In genomic region chr13:67686971-67687370, GRCm38 (mm10) we compare ENCODE assay signal across 10 mouse cellular contexts. TPM values are rescaled to one million over a fixed set of nuclear protein-coding genes. Genes with fewer than 3 reads are reported as not detected.
DNase-seq lines count a peak whose midpoint lies in the region; ATAC-seq and TF ChIP-seq lines count a peak whose summit lies in the region.
"Had no signal": no experiment of that assay in that cellular context is flagged by ENCODE, and none has a peak within 500 bp of the region (broad histone marks: within the 10 kb centered on the region; RNA-seq: fewer than 3 reads in every experiment).

TSS of gene Zfp738 (minus strand) at chr13:67687071.

- intact Hi-C loops in left cerebral cortex, adult 2 months (cut with DNase I), result loop anchor here (10.0 kb wide), 1 partner anchor 232 kb away; the partner anchor contains the start of gene Zfp874a

- no peak for TF ChIP-seq CTCF in left cerebral cortex, adult 2 months (IDR thresholded peaks at IDR 0.05)

- H3K9ac ChIP-seq in embryonic facial prominence, embryonic 15.5 days, result no peak within 1 kb of the TSS
- H3K9ac ChIP-seq in neural tube, embryonic 12.5 days, result no peak within 1 kb of the TSS
- H3K9ac ChIP-seq: liver, embryonic 13.5 days had no signal

- no peaks in the 10 kb centered on the region for H3K27me3 ChIP-seq in embryonic facial prominence, embryonic 15.5 days
- H3K27me3 ChIP-seq in neural tube, embryonic 12.5 days (replicated peaks), result no peaks in the 10 kb centered on the region
- H3K27me3 ChIP-seq: liver, embryonic 13.5 days had no signal

- no peaks in the 10 kb centered on the region for H3K9me3 ChIP-seq in embryonic facial prominence, embryonic 15.5 days (replicated peaks)
- H3K9me3 ChIP-seq in neural tube, embryonic 12.5 days, result no peaks in the 10 kb centered on the region
- H3K9me3 ChIP-seq: liver, embryonic 13.5 days had no signal

- H3K4me1 ChIP-seq in embryonic facial prominence, embryonic 15.5 days, result no peaks in the 10 kb centered on the region
- peaks cover 3% of the 10 kb centered on the region; the same call in 1 of the 2 replicates for H3K4me1 ChIP-seq in neural tube, embryonic 12.5 days

- no peak within 1 kb of the TSS for H3K27ac ChIP-seq in left cerebral cortex, adult 2 months
- no peak within 1 kb of the TSS for H3K27ac ChIP-seq in embryonic facial prominence, embryonic 15.5 days (replicated peaks)
- H3K27ac ChIP-seq in neural tube, embryonic 12.5 days, result no peak within 1 kb of the TSS
- H3K27ac ChIP-seq: liver, embryonic 13.5 days had no signal

- H3K36me3 ChIP-seq in embryonic facial prominence, embryonic 15.5 days, result no peaks in the 10 kb centered on the region
- H3K36me3 ChIP-seq in neural tube, embryonic 12.5 days, result no peaks in the 10 kb centered on the region
- H3K36me3 ChIP-seq: liver, embryonic 13.5 days had no signal

- no peak within 1 kb of the TSS for H3K4me3 ChIP-seq in left cerebral cortex, adult 2 months
- no peak within 1 kb of the TSS for H3K4me3 ChIP-seq in embryonic facial prominence, embryonic 15.5 days (replicated peaks)
- H3K4me3 ChIP-seq in neural tube, embryonic 12.5 days, result no peak within 1 kb of the TSS
- H3K4me3 ChIP-seq: liver, embryonic 13.5 days had no signal

- no peak for ATAC-seq in embryonic facial prominence, embryonic 15.5 days (ENCODE audit: insufficient number of reproducible peaks, low FRiP score, low TSS enrichment, low read depth)
- ATAC-seq in neural tube, embryonic 12.5 days (ENCODE audit: low FRiP score, low read depth), result no peak

- WGBS in embryonic facial prominence, embryonic 15.5 days, result 81% methylated on average over 4 of the region's 4 CpGs
- 84% methylated on average over 4 of the region's 4 CpGs for WGBS in neural tube, embryonic 12.5 days

- DNase-seq in left cerebral cortex, adult 2 months (ENCODE audit: extremely low spot score in 1 of 2, low spot score in 2 of 2), result no peak
- DNase-seq in left cerebral cortex, adult 11 months (ENCODE audit: low spot score), result no peak
- DNase-seq in left cerebral cortex, adult 8-10 months (ENCODE audit: low spot score in 2 of 2), result no peak
- no peak for DNase-seq in frontal cortex, postnatal 36 days (ENCODE audit: low spot score in 2 of 2)
- no peak for DNase-seq in heart, adult 9 months (ENCODE audit: low spot score in 2 of 2)
- DNase-seq: cerebellum, adult 9-10 months; liver, embryonic 13.5 days had no signal

- no peak within 1 kb of the TSS for H3K4me2 ChIP-seq in embryonic facial prominence, embryonic 15.5 days (replicated peaks)
- no peak within 1 kb of the TSS for H3K4me2 ChIP-seq in neural tube, embryonic 12.5 days (replicated peaks)
- H3K4me2 ChIP-seq: heart, embryonic 11.5 days; liver, embryonic 13.5 days had no signal

RNA-seq across cellular contexts. Expression of gene Zfp738, which starts in this region (rescaled TPM):
- total RNA-seq in left cerebral cortex, adult 2 months (2021), result 10 to 100 TPM; 24.2 to 26.0 TPM
- 12.5 and 12.8 TPM in 2 replicates for polyA plus RNA-seq in embryonic facial prominence, embryonic 15.5 days (2015; fragmentation: Nextera tagmentation; extraction: Ambion mirVana)
- 10 to 100 TPM; 21.5 to 29.8 (median 22.6) TPM for total RNA-seq in left cerebral cortex, adult 8-10 months (2022)
- 16.2 and 17.1 TPM in 2 replicates for polyA plus RNA-seq in neural tube, embryonic 12.5 days (2016; fragmentation: Nextera tagmentation; extraction: Ambion mirVana)
